Mouse (Mus musculus) gastrocnemius, postnatal 14 days (tissue): ENCODE results near the gene Aknad1. TPM values are rescaled to one million over a fixed set of nuclear protein-coding genes. Genes with fewer than 3 reads are reported as not detected.

Source experiments
- DNase-seq: peaks from one replicate; pipeline ENCODE4 v3.0.0; 2021; ENCODE audit warnings: mixed read lengths
- intact Hi-C: fragments of 180-260 bp; cut with DNase I; formaldehyde crosslinking; loops from one replicate; pipeline ENCODE4 v1.15.1; 2025; ENCODE audit warnings: low total_unique reads
- total RNA-seq, 2 experiments: library from RNA; stranded (reverse); gene quantifications; 2 replicates each; pipeline ENCODE4 v1.2.3; 2021

Gene Aknad1
- total RNA-seq, 2 experiments from 2014 or later = 0.12 TPM; not detected in 1

- intact Hi-C loops = no loop called here
- no peak for DNase-seq
Measured at GRCm38 (mm10) chr3:108778761-108779540, 39.5 kb downstream of the Aknad1 start.

- intact Hi-C loops = no loop called here
- DNase-seq = peak; percentile 34
Measured at GRCm38 (mm10) chr3:108781238-108781883, 41.9 kb downstream of the Aknad1 start.

DNA sequence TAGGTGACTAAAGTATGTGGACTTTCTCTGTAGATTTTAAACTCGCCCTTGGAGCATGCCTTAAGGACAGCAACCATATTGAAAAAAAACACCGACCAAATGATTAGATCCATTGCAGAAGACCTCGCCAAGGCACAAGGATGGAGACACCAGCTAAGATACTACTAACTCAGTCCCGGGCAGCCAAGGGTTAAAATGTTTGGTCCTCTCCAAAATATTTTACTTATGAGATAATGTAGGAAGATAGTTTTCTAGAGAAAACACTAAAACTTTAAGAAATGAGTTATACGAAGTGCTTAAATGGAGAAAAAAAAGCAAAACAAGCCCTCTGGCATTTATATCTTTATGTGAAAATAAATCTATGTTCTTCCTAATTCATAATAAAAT is 42.4 kb downstream of the Aknad1 start:
- DNase-seq = peak; percentile 28
- intact Hi-C loops = no loop called here

DNA sequence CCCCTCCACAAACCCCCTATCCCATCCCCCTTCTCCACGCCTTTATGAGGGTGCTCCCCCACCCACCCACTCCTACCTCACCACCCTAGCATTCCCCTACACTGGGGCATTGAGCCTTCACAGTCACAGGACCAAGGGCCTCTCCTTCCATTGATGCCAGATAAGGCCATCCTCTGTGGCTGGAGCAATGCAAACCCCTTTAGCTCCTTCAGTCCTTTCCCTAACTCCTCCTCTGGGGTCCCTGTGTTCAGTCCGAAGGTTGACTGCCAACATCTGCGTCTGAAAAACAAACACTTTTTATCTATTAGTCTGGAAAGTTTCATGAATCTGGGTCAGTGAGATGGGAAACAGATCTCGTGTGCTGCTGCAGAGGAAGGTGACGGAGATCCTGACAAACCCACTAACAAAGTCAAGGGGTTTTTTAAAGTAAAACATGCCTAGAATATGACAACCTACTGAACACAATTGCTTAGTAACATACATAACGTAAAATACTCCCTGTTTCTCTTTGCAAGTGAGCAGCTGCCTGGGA is 43.0 kb downstream of the Aknad1 start:
- DNase-seq = no peak
- intact Hi-C loops = no loop called here

DNA sequence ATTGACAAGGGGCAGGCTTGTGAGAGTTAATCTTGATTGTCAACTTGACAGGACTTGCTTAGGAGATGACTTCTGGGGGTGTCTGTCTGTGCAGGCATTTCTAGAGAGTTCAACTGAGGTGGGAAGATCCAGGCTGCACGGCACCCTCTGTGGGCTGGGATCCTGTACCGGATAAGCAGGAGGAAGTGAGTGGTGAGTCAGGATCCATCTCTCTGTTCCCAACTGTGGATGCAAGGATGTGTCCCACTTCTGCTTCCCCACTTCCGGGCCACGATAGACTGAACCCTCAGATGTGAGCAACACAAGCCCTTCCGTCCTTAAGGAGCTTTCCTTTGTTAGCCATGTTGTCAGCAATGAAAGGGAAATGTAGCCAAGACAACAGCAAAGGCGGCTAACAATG is 47.1 kb downstream of the Aknad1 start:
- DNase-seq = no peak
- intact Hi-C loops = no loop called here

DNA sequence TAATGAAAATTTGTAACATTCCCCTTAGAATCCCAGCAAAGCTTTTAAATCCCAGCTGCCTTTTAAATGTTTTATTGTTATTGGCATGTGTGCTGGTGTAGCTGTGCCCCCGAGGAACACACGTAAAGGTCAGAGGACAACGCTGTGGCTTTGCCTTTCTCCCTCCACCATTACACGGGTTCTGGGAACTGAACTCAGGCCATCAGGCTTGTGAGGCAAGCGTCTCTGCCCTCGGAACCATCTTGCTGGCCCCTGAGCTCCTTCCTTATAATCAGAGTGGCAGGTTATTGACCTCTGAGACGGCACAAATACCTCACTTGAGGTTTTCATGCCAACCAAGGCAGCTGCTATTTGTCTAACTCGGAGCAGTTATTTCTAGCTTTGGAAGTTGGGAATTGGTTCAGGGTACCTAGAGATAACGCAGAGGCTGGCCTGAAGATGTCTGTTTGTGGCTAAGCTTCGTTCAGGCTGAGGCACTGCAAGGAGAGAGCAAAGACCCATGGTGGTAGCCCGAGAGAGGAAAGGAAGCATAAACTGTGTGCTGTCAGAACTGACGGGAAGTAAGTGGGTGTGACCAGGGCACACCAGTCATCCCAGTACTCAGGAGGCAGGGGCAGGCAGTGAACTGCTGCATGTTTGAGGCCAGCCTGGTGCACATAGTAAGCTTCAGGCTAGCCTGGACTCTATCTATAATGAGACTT is 48.4 kb downstream of the Aknad1 start:
- no peak for DNase-seq
- intact Hi-C loops = no loop called here

DNA sequence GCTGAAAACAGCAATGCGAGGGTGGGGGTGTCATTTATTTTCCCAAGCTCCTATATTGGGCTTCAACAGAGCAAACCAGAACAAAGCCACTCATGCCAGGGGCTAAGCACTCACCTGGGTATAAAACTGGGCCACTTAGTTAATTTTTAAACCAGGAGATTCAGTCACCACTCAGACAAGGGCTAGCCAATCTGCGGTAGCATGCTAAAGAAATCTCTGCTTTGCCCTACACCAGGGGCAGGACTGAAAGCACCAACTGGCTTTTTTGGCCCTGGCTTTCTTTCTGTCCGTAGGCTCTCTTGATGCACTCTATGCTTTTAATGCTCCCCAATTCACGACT is 49.0 kb downstream of the Aknad1 start:
- intact Hi-C loops = no loop called here

DNA sequence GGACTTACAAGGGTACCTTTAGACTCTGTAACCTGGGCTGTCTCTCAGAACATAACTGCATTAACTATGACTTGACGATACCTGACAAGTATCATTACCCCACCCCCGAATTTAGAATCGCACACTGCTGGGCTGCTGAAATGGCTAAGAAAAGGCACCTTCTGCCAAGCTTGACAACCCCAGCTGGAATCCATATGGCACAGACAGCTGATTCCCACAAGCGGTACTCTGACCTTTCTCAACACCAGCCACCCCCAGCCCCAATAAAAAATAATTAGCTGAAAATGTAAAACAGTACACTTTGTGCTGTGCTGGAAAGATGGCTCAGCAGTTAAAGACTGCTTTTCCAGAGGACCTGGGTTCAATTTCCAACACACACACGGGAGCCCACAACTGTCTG is 49.8 kb downstream of the Aknad1 start:
- intact Hi-C loops = no loop called here
- DNase-seq = no peak

More for the DNA sequence above, 49.0 kb downstream of the Aknad1 start:
- no peak for DNase-seq

GRCm38 (mm10) chr3:108790499-108790898 is 51.0 kb downstream of the Aknad1 start:
- intact Hi-C loops = no loop called here
- DNase-seq = no peak

- intact Hi-C loops = no loop called here
- DNase-seq = no peak
Measured at GRCm38 (mm10) chr3:108791054-108791706, 51.7 kb downstream of the Aknad1 start.

DNA sequence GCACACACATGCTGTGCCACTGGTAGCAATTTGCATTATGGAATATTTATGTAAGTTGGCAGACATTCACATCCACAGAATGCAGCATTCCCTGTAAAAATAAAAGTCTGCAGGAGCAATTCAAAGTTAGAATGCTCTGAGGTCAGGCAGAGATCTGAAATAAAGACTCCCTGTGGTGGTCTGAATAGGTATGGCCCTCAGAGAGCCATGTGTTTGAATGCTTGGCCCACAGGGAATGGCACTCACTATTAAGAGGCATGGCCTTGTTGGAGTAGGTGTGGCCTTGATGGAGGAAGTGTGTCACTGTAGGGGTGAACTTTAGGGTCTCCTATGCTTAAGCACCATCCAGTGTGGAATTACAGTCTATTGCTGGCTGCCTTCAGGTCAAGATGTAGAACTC is 53.0 kb downstream of the Aknad1 start:
- intact Hi-C loops = no loop called here
- DNase-seq = no peak

GRCm38 (mm10) chr3:108794780-108795179 is 55.3 kb downstream of the Aknad1 start:
- intact Hi-C loops = no loop called here
- no peak for DNase-seq

DNA sequence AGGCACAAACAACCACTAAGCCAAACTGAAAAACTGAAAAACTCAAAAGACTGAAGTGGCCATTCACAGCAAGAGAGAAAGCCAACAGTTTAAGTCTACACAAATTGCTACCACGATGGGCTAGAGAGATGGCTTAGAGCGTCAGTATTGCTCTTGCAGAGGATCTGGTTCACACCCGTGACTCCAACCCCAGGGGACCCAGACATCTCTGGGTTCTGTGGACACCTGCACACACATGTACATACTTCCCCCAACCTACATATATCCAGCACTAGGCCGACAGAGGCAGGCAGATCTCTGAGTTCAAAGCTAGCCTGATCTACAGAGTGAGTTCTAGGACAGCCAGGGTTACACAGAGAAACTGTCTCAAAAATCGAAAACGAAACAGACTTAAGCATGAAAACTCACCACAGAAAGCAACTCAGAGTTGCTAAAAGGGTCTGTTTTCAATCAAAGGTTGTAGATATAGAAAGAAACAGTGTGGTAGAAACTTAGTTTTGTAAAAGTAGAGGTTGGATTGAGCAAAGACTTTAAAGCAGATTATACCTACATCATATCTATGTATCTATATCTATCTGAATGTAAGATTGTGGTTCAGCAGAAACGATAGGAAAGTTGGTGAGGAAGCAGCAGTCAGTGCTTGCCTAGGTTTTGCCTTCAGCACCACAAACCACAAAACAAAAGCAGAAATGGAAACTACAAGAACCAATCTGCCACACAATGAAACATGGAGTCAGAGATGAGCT is 56.3 kb downstream of the Aknad1 start:
- DNase-seq = no peak
- intact Hi-C loops = no loop called here

DNA sequence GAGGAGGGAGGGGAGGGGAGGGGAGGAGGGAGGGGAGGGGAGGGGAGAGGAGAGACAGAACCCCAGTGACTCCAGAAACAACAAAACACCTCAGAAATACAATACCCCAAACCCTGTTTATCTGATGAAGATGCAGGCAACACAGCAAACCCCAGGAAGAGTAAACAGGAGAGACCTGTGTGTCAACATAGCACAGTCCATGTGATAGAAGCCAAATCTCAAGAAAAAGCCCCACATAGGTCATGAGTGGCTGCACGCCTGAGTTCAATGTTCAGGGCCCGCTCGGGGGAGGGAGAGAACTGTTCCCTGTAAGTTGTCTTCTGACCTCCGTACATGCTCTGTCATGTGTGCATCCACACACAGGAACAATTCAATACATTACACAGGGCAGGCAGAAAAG is 56.9 kb downstream of the Aknad1 start:
- intact Hi-C loops = no loop called here
- no peak for DNase-seq

GRCm38 (mm10) chr3:108797723-108798122 is 58.3 kb downstream of the Aknad1 start:
- no peak for DNase-seq
- intact Hi-C loops = no loop called here

DNA sequence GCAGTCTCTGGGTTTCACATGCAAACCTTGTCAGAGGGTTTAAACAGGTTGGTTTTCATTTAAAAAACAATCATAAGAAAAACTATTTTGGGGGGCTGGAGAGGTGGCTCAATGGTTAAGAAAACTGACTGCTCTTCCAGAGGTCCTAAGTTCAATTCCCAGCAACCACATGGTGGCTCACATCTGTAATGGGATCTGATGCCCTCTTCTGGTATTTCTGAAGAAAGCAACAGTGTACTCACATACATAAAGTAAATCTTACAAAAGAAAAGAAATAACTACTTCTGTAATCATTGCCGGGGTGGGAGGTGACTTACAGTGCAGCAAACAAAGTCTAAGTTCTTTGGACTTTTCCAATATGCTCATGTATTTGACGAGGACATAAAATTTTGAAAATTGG is 58.9 kb downstream of the Aknad1 start:
- intact Hi-C loops = no loop called here
- no peak for DNase-seq

DNA sequence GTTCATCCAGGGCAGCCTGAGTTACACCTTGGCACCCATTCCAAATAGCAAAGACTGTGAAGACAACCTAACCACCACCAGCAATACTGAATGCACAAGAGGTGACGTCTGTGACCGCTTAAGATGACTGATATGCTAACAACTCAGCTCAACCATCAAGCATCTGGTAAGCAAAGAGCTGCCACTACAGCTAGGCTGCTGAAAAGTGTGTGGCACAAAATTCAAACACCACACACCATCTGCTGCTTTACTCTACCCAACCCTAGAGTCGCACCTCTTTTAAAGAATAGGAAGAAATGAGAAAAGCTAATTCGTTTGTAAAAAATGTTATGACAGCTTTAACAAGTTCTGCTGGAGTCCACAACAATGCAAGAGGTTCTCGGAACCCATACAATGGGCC is 66.2 kb downstream of the Aknad1 start:
- DNase-seq = no peak
- intact Hi-C loops = no loop called here

GRCm38 (mm10) chr3:108810747-108811263 is 71.3 kb downstream of the Aknad1 start:
- intact Hi-C loops = no loop called here
- no peak for DNase-seq

DNA sequence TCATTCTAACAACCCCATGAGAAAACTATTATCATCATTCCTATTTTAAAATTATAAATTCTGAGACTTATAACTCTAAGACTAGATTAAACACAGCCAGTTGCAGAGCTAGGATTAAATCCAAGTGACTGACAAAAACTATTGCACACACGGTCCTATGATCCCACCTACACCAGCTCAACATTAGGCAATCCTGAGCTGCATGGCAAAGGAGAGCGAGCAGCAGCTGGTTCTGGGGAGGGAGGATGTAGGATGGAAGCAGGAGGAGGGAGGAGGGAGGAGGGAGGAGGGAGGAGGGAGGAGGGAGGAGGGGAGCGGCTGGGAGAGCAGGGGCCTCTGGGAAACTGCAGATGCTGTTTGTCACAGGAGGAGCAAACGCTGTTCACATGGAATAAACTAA is 76.2 kb downstream of the Aknad1 start:
- intact Hi-C loops = no loop called here
- no peak for DNase-seq
